Mouse (Mus musculus): ENCODE measurements at regions not wholly inside any gene's neighbourhood (a gene's known extent, or its start where the extent isn't known, plus 50 kb on each side); places are given as distances from the start of the nearest gene placed in this dataset.

DNA sequence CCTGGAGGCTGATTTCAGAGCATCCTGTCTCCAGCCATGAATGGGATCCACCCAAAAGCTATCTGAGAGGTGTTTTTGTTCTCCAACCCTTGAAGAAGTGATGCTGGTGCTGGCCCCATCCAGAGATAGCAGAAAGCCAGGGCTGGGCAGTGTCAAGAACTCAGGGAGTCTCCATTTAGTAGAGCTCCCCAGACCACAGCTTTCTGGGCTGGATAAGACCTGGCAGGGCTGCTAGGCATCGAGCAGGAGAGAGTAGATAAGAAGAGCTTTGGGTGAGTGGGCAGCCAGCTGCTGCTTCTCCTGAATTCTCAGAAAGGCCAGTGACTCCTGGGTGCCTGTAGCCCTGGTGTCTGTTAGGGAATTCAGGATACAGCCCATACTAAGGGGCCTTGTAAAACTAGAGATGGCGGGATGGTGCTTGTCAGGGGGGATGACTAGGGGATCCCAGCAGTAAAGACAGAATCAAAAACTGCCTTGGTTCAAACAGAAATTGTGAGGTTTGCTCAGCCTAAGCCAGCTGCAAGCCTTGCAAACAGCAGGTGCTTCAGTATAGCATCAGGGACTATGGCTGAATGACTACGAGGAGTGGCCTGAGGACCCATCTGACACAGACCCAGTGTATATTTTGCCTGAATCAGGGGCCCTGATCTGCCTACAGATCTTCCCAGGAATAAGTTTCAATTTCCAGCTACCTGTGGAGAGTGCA is 79.6 kb downstream of the Chst1 start:
- Histone ChIP-seq H3K4me2 (ENCODE audit: insufficient read depth, low read depth, poor library complexity, severe bottlenecking) (no peak overlapping the region), H3K4me1 (ENCODE audit: control insufficient read depth in 1 of 2, insufficient read depth in 2 of 2) (peaks cover 23 to 27% of the 10 kb centered on the region in 2 experiments), H3K27ac (ENCODE audit: insufficient read depth, low read depth) (no peak overlapping the region), H3K79me2 (replicated peaks; ENCODE audit: control insufficient read depth, extremely low read depth, insufficient read depth, poor library complexity, severe bottlenecking) (no peaks in the 10 kb centered on the region), H3K36me3 (replicated peaks in 1 of 2; ENCODE audit: control insufficient read depth in 1 of 2, insufficient read depth in 1 of 2, low read length in 1 of 2) (no peaks in the 10 kb centered on the region), H3K9ac (ENCODE audit: insufficient read depth, low read depth) (no peak overlapping the region), H3K9me3 (replicated peaks; ENCODE audit: low read length) (peaks cover 5% of the 10 kb centered on the region), H3K27me3 (replicated peaks) (peaks cover 39% of the 10 kb centered on the region), H3K4me3 (replicated peaks in 1 of 3; ENCODE audit: low read depth in 2 of 3, low read length in 2 of 3, poor library complexity in 1 of 3) (no peak overlapping the region)
- dilution Hi-C loops (cut with MboI; ENCODE audit: extremely low pct_ligation_motif_present, extremely low pct_unique_long_range_greater_than_20kb, low sequenced_read_pairs) (no loop called here), in situ Hi-C loops (cut with MboI; ENCODE audit: low pct_ligation_motif_present, low pct_unique_long_range_greater_than_20kb, low sequenced_read_pairs) (no loop called here)
- TF ChIP-seq NRF1 (IDR thresholded peaks at IDR 0.05; ENCODE audit: low read depth, low read length) (no peak), MXI1 (IDR thresholded peaks at IDR 0.05; ENCODE audit: low read depth, low read length) (no peak), JUN (IDR thresholded peaks at IDR 0.05; ENCODE audit: insufficient read depth, low read depth, low read length) (no peak), KAT2A (IDR thresholded peaks at IDR 0.05; ENCODE audit: insufficient replicate concordance, low read length) (no peak), USF2 (conservative IDR thresholded peaks at IDR 0.05; ENCODE audit: low read depth, low read length) (no peak), ZKSCAN1 (IDR thresholded peaks at IDR 0.05; ENCODE audit: borderline replicate concordance, low read depth, low read length) (no peak), CTCF (conservative IDR thresholded peaks at IDR 0.05 in 1 of 2, IDR thresholded peaks at IDR 0.05 in 1 of 2; ENCODE audit: low read depth in 2 of 2, low read length in 2 of 2) (no peak), RAD21 (IDR thresholded peaks at IDR 0.05; ENCODE audit: low read depth, low read length) (no peak), SMC3 (IDR thresholded peaks at IDR 0.05; ENCODE audit: low read depth, low read length) (no peak), TBP (conservative IDR thresholded peaks at IDR 0.05; ENCODE audit: low read depth, low read length) (no peak), GABPA (IDR thresholded peaks at IDR 0.05; ENCODE audit: insufficient replicate concordance, low read depth, low read length) (no peak), MYC (IDR thresholded peaks at IDR 0.05; ENCODE audit: low read depth, low read length) (no peak), EP300 (IDR thresholded peaks at IDR 0.05; ENCODE audit: low read length) (no peak), ZC3H11A (IDR thresholded peaks at IDR 0.05; ENCODE audit: low read depth, low read length) (no peak), MAZ (IDR thresholded peaks at IDR 0.05; ENCODE audit: low read depth, low read length) (no peak), SIN3A (IDR thresholded peaks at IDR 0.05; ENCODE audit: low read length) (no peak), ELF1 (IDR thresholded peaks at IDR 0.05; ENCODE audit: low read depth, low read length) (no peak), CHD2 (IDR thresholded peaks at IDR 0.05; ENCODE audit: low read length) (no peak)
- no peak for DNase-seq (ENCODE audit: extremely low read depth)

DNA sequence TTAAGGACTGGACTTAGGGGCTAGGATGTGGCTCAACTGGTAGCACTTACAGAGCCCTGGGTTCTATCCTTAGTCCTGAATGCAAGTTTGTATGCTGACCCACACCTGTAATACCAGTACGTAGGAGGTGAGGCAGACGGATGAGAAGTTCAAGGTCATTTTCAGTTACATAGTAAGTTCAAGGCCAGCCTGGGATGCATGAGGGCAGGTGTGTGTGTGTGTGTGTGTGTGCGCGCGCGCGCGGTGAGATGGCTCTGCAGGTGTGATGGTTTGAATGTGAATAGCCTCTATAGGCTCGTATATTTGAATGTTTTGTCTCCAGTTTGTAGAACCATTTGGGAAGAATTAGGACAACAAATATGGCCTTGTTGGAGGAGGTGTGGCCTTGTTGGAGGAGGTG is 82.7 kb downstream of the Chst1 start:
- H3K4me1 ChIP-seq (ENCODE audit: control insufficient read depth in 1 of 2, insufficient read depth in 2 of 2) = peaks cover 28 to 37% of the 10 kb centered on the region in 2 experiments
- H3K4me2 ChIP-seq (ENCODE audit: insufficient read depth, low read depth, poor library complexity, severe bottlenecking) = no peak overlapping the region
- H3K4me3 ChIP-seq (replicated peaks in 1 of 3; ENCODE audit: low read depth in 2 of 3, low read length in 2 of 3, poor library complexity in 1 of 3) = no peak overlapping the region
- H3K79me2 ChIP-seq (replicated peaks; ENCODE audit: control insufficient read depth, extremely low read depth, insufficient read depth, poor library complexity, severe bottlenecking) = no peaks in the 10 kb centered on the region
- no peak for DNase-seq (ENCODE audit: extremely low read depth)
- no peak overlapping the region for H3K27ac ChIP-seq (ENCODE audit: insufficient read depth, low read depth)
- no peak for TF ChIP-seq CTCF (conservative IDR thresholded peaks at IDR 0.05 in 1 of 2, IDR thresholded peaks at IDR 0.05 in 1 of 2; ENCODE audit: low read depth in 2 of 2, low read length in 2 of 2)
- TF ChIP-seq TBP (conservative IDR thresholded peaks at IDR 0.05; ENCODE audit: low read depth, low read length) = no peak
- no peak for TF ChIP-seq MYC (IDR thresholded peaks at IDR 0.05; ENCODE audit: low read depth, low read length)
- no peak for TF ChIP-seq GABPA (IDR thresholded peaks at IDR 0.05; ENCODE audit: insufficient replicate concordance, low read depth, low read length)
- TF ChIP-seq MXI1 (IDR thresholded peaks at IDR 0.05; ENCODE audit: low read depth, low read length) = no peak
- no peak for TF ChIP-seq SIN3A (IDR thresholded peaks at IDR 0.05; ENCODE audit: low read length)
- no peak for TF ChIP-seq ZNF384 (IDR thresholded peaks at IDR 0.05; ENCODE audit: low read depth, low read length)
- dilution Hi-C loops (cut with MboI; ENCODE audit: extremely low pct_ligation_motif_present, extremely low pct_unique_long_range_greater_than_20kb, low sequenced_read_pairs) = no loop called here
- in situ Hi-C loops (cut with MboI; ENCODE audit: low pct_ligation_motif_present, low pct_unique_long_range_greater_than_20kb, low sequenced_read_pairs) = no loop called here
- peaks cover 19% of the 10 kb centered on the region for H3K27me3 ChIP-seq (replicated peaks)
- peaks cover 5% of the 10 kb centered on the region for H3K9me3 ChIP-seq (replicated peaks; ENCODE audit: low read length)
- H3K9ac ChIP-seq (ENCODE audit: insufficient read depth, low read depth) = no peak overlapping the region
- no peaks in the 10 kb centered on the region for H3K36me3 ChIP-seq (replicated peaks in 1 of 2; ENCODE audit: control insufficient read depth in 1 of 2, insufficient read depth in 1 of 2, low read length in 1 of 2)
